Mouse (Mus musculus): ENCODE measurements at regions not wholly inside any gene's neighbourhood (a gene's known extent, or its start where the extent isn't known, plus 50 kb on each side); places are given as distances from the start of the nearest gene placed in this dataset.

DNA sequence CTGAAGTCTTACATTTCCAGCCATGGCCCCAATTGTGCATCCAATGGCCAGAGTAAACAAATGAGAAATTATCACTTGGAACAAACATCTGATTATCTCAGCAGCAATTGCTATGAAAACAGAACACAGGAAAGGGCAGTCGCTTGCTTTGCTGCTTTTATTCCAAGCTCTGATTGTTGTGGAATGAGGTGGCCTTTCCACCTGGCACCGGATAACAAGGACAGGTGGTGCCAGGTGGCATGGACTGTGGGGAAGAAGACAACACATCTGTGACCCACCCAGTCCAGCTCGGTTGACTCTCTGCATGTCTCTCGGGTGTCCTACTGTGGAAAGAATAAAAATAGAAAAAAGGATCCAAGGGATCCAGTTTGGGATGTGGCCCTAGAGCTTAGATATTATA is 694.9 kb downstream of the Tlr4 start:
- Histone ChIP-seq H3K4me3 (ENCODE audit: low read length) (no peak overlapping the region), H3K27me3 (replicated peaks; ENCODE audit: control insufficient read depth, insufficient read depth, low read length) (no peaks in the 10 kb centered on the region), H3K4me1 (ENCODE audit: control insufficient read depth, insufficient read depth, low read depth, low read length) (no peaks in the 10 kb centered on the region), H3K4me2 (ENCODE audit: low read length) (no peak overlapping the region), H3K9ac (ENCODE audit: low read depth, low read length) (no peak overlapping the region), H3K27ac (ENCODE audit: low read depth, low read length) (no peak overlapping the region), H3K36me3 (ENCODE audit: control insufficient read depth, insufficient read depth, low read length) (no peaks in the 10 kb centered on the region), H3K9me3 (ENCODE audit: control insufficient read depth, low read length) (no peaks in the 10 kb centered on the region)
- no peak for ATAC-seq
- 78% methylated on average over 4 of the region's 4 CpGs for WGBS

DNA sequence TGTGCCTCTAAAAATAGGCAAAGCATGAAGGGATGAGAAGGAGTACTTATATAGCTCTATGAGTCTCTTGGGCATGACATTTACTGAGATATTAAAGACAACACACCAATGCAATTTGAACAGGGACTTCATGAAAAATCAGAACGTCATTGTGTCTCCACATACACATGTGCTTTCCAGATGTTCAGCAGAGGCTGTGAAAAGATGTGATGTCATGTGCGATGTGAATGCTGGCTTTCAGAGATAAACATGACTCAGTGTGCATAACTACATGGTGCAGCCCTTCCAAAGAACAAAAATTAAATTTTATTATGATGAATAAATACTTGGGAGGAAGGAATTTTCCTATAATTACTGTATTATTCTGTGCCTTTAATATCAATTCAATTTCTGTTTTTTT is 695.8 kb downstream of the Tlr4 start:
- Histone ChIP-seq H3K4me3 (ENCODE audit: low read length) (no peak overlapping the region), H3K9ac (ENCODE audit: low read depth, low read length) (no peak overlapping the region), H3K27me3 (replicated peaks; ENCODE audit: control insufficient read depth, insufficient read depth, low read length) (no peaks in the 10 kb centered on the region), H3K4me2 (ENCODE audit: low read length) (no peak overlapping the region), H3K9me3 (ENCODE audit: control insufficient read depth, low read length) (no peaks in the 10 kb centered on the region), H3K36me3 (ENCODE audit: control insufficient read depth, insufficient read depth, low read length) (no peaks in the 10 kb centered on the region), H3K27ac (ENCODE audit: low read depth, low read length) (no peak overlapping the region), H3K4me1 (ENCODE audit: control insufficient read depth, insufficient read depth, low read depth, low read length) (no peaks in the 10 kb centered on the region)
- 78% methylated on average over 2 of the region's 2 CpGs for WGBS
- no peak for ATAC-seq

DNA sequence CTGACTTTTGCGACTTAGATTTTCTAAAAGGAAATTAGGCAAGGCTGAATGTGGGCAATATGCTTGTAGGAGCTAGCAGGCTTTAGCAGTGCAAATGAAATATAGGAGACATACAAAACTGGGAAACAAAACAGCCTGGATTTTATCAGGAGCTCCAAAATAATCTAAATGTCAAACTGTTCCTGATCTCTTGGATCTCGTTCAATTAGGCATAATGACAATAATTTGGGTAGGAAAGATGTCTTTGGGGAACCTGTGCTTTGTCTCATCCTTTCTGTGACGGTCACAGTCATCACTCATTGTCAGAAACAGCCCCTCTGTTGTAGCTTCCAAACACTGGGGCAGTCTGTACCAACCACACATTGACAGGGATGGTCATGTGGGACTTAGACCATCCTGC is 702.2 kb downstream of the Tlr4 start:
- H3K36me3 ChIP-seq (ENCODE audit: control insufficient read depth, insufficient read depth, low read length): no peaks in the 10 kb centered on the region
- H3K27me3 ChIP-seq (replicated peaks; ENCODE audit: control insufficient read depth, insufficient read depth, low read length): no peaks in the 10 kb centered on the region
- H3K4me3 ChIP-seq (ENCODE audit: low read length): no peak overlapping the region
- WGBS: 69% methylated on average over 3 of the region's 3 CpGs
- H3K27ac ChIP-seq (ENCODE audit: low read depth, low read length): no peak overlapping the region
- no peak overlapping the region for H3K9ac ChIP-seq (ENCODE audit: low read depth, low read length)
- no peaks in the 10 kb centered on the region for H3K9me3 ChIP-seq (ENCODE audit: control insufficient read depth, low read length)
- ATAC-seq: no peak
- no peaks in the 10 kb centered on the region for H3K4me1 ChIP-seq (ENCODE audit: control insufficient read depth, insufficient read depth, low read depth, low read length)
- H3K4me2 ChIP-seq (ENCODE audit: low read length): no peak overlapping the region

DNA sequence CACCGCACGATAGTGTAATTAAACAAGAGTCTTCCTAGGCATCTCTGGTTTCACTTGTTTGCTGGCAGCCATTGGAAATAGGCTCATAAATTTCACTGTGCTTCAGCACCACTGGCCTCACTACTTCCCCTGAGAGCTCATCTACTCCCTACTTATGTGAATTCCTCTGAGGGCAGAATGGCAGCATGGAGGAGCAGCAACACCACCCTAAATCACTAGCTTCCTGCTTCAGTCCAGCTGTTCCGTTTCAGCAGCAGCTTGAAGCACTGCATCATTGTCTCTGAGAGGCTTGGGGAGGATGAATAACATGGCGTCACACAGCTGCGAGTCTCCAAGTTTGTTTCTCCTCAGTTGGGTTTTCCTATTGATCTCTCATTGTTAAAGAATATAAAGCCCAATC is 712.1 kb downstream of the Tlr4 start:
- no peaks in the 10 kb centered on the region for H3K9me3 ChIP-seq (ENCODE audit: control insufficient read depth, low read length)
- H3K27ac ChIP-seq (ENCODE audit: low read depth, low read length): no peak overlapping the region
- WGBS: 63% methylated on average over 5 of the region's 5 CpGs
- no peak overlapping the region for H3K9ac ChIP-seq (ENCODE audit: low read depth, low read length)
- no peaks in the 10 kb centered on the region for H3K36me3 ChIP-seq (ENCODE audit: control insufficient read depth, insufficient read depth, low read length)
- ATAC-seq: no peak
- no peak overlapping the region for H3K4me3 ChIP-seq (ENCODE audit: low read length)
- H3K4me1 ChIP-seq (ENCODE audit: control insufficient read depth, insufficient read depth, low read depth, low read length): no peaks in the 10 kb centered on the region
- no peak overlapping the region for H3K4me2 ChIP-seq (ENCODE audit: low read length)
- H3K27me3 ChIP-seq (replicated peaks; ENCODE audit: control insufficient read depth, insufficient read depth, low read length): no peaks in the 10 kb centered on the region

DNA sequence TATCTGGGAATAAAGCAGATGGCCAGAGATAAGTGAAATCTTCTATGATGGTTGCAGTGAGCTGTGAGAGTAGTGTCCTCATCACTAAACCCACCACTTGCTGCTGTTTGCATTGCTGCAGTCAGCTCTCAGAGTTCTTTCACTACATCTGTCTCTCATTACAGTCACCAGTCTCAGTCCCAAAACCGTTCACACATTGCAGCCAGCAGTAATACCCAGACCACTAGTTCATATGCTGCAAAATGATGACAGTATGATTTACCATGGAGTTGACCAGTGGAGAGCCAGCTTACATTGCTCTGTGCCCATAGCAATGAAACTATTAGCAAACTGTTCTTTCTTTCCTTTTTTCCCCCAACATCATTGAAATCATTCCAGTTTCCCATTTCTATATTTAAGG is 718.6 kb downstream of the Tlr4 start:
- WGBS: 67% methylated on average over 1 of the region's 1 CpGs
- H3K4me3 ChIP-seq (ENCODE audit: low read length): no peak overlapping the region
- H3K9ac ChIP-seq (ENCODE audit: low read depth, low read length): no peak overlapping the region
- H3K27me3 ChIP-seq (replicated peaks; ENCODE audit: control insufficient read depth, insufficient read depth, low read length): no peaks in the 10 kb centered on the region
- H3K9me3 ChIP-seq (ENCODE audit: control insufficient read depth, low read length): no peaks in the 10 kb centered on the region
- no peak for ATAC-seq
- no peak overlapping the region for H3K27ac ChIP-seq (ENCODE audit: low read depth, low read length)
- no peaks in the 10 kb centered on the region for H3K4me1 ChIP-seq (ENCODE audit: control insufficient read depth, insufficient read depth, low read depth, low read length)
- H3K36me3 ChIP-seq (ENCODE audit: control insufficient read depth, insufficient read depth, low read length): no peaks in the 10 kb centered on the region
- H3K4me2 ChIP-seq (ENCODE audit: low read length): no peak overlapping the region

DNA sequence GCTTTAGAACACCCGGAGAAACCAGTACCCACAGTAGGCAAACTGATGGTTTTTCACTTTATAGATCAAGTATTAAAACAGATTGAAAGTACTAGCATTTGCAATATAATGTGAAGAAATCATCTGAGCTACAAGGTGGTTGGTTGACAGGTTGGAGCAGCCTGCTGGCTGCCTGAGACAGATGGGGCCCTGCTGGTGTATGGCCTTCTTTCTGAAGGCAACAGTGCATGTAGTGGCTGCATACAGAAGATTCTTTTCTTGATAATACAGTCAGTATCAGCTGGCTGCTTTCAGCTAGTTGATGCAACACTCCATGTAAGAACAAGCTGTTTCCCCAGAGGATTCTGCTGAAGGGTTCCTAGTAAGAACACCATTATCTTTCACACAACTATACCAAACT is 720.6 kb downstream of the Tlr4 start:
- no peak overlapping the region for H3K4me2 ChIP-seq (ENCODE audit: low read length)
- H3K4me3 ChIP-seq (ENCODE audit: low read length): no peak overlapping the region
- H3K36me3 ChIP-seq (ENCODE audit: control insufficient read depth, insufficient read depth, low read length): no peaks in the 10 kb centered on the region
- H3K27me3 ChIP-seq (replicated peaks; ENCODE audit: control insufficient read depth, insufficient read depth, low read length): no peaks in the 10 kb centered on the region
- no peaks in the 10 kb centered on the region for H3K9me3 ChIP-seq (ENCODE audit: control insufficient read depth, low read length)
- H3K4me1 ChIP-seq (ENCODE audit: control insufficient read depth, insufficient read depth, low read depth, low read length): no peaks in the 10 kb centered on the region
- WGBS: 83% methylated on average over 1 of the region's 1 CpGs
- no peak overlapping the region for H3K9ac ChIP-seq (ENCODE audit: low read depth, low read length)
- no peak overlapping the region for H3K27ac ChIP-seq (ENCODE audit: low read depth, low read length)
- no peak for ATAC-seq

DNA sequence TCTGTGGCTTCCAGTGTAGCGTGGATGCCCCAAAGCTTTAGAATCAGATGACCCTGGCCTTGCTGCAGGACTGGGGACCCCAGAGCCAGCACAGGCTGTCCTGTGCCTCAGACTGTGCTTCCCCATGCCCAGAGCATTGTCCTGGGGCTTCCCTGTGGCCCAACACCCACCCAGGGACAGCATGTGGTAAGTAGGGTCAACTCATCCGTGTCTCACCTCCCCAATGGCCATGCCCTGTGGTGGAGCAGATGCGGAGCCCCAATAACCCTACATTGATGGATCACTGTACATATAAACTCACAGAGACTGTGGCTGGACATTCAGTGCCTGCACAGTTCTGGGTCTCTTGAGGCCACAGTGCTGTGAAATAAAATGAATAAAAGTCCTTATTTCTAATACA is 726.1 kb downstream of the Tlr4 start:
- Histone ChIP-seq H3K36me3 (ENCODE audit: control insufficient read depth, insufficient read depth, low read length) (no peaks in the 10 kb centered on the region), H3K9me3 (ENCODE audit: control insufficient read depth, low read length) (no peaks in the 10 kb centered on the region), H3K4me2 (ENCODE audit: low read length) (no peak overlapping the region), H3K9ac (ENCODE audit: low read depth, low read length) (no peak overlapping the region), H3K4me1 (ENCODE audit: control insufficient read depth, insufficient read depth, low read depth, low read length) (no peaks in the 10 kb centered on the region), H3K4me3 (ENCODE audit: low read length) (no peak overlapping the region), H3K27me3 (replicated peaks; ENCODE audit: control insufficient read depth, insufficient read depth, low read length) (no peaks in the 10 kb centered on the region), H3K27ac (ENCODE audit: low read depth, low read length) (no peak overlapping the region)
- no peak for ATAC-seq
- 75% methylated on average over 3 of the region's 3 CpGs for WGBS

DNA sequence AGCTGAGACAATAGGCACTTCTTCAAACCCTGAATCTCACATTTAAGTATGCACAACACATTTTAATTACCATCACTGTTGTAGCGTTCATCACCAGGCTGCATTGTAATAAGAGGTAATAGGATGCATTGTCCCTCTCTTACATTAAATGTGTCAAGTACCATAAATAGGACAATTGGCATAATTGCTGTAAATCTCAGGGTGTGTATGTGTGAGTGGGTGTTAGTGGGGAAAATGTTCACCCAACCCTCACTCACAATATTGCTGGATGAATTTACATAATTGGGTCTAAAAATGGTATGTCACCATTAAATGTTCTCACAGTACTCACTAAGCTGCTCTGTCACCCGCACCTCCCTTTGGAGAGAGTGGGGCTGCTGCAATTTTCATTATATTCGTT is 747.4 kb downstream of the Tlr4 start:
- 69% methylated on average over 3 of the region's 3 CpGs for WGBS
- no peak for ATAC-seq
- Histone ChIP-seq H3K36me3 (ENCODE audit: control insufficient read depth, insufficient read depth, low read length) (no peaks in the 10 kb centered on the region), H3K4me2 (ENCODE audit: low read length) (no peak overlapping the region), H3K4me3 (ENCODE audit: low read length) (no peak overlapping the region), H3K4me1 (ENCODE audit: control insufficient read depth, insufficient read depth, low read depth, low read length) (no peaks in the 10 kb centered on the region), H3K9ac (ENCODE audit: low read depth, low read length) (no peak overlapping the region), H3K9me3 (ENCODE audit: control insufficient read depth, low read length) (no peaks in the 10 kb centered on the region), H3K27me3 (replicated peaks; ENCODE audit: control insufficient read depth, insufficient read depth, low read length) (no peaks in the 10 kb centered on the region), H3K27ac (ENCODE audit: low read depth, low read length) (no peak overlapping the region)

DNA sequence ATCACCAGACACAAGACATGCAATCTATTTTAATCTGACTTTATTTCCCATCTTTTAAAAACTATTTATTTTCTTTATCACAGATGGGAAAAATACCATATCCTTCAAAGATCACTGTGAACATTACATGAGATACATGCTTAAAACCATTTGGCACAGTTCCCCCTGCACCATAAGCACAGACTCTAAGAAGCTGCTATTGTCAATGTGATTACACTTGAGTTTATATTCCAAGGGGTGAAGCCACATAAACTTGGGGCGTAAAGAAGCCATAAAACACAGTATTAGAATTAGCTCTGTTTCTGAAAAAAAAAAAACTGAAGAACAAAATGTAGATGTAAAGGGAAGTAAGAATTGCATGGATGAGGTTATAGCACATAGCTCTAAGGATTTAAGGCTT is 762.1 kb downstream of the Tlr4 start:
- Histone ChIP-seq H3K4me3 (ENCODE audit: low read length) (no peak overlapping the region), H3K27me3 (replicated peaks; ENCODE audit: control insufficient read depth, insufficient read depth, low read length) (no peaks in the 10 kb centered on the region), H3K4me1 (ENCODE audit: control insufficient read depth, insufficient read depth, low read depth, low read length) (no peaks in the 10 kb centered on the region), H3K4me2 (ENCODE audit: low read length) (no peak overlapping the region), H3K36me3 (ENCODE audit: control insufficient read depth, insufficient read depth, low read length) (no peaks in the 10 kb centered on the region), H3K9me3 (ENCODE audit: control insufficient read depth, low read length) (no peaks in the 10 kb centered on the region), H3K9ac (ENCODE audit: low read depth, low read length) (no peak overlapping the region), H3K27ac (ENCODE audit: low read depth, low read length) (no peak overlapping the region)
- 72% methylated on average over 1 of the region's 1 CpGs for WGBS
- no peak for ATAC-seq

DNA sequence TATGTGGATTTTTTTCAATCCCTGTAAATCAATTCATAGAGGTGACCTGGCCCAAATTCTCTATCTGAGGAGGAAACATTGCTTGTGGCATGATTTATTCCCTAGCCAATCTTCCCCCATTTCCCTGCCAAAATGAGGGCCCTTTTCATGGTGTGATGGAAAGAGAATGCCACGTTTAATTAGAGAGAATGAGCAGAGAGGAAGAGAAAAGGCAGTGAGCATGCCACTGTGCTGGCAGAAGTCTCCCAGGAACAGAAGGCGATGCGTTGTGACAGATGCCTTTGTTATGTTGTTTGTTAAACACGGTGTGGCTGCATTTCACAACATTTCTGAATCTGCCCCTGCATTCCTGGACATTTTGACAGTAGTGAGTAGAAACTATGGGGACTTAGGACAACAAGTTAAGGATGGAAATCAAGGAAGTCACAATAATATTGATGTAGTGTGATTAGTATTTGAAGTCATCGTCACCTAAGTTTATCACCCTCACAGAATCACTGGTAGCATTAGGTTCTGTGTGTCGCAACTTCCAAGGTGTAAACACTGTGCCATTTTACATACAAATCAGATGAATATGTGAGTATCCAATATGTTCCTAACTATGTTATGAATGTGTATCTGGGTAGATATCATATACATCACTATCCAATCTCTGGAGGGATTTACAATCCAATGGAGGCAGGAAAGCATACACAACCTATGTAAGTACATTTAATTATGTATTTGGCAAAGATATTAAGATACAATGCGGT is 762.8 kb downstream of the Tlr4 start:
- H3K4me3 ChIP-seq (ENCODE audit: low read length): no peak overlapping the region
- H3K36me3 ChIP-seq (ENCODE audit: control insufficient read depth, insufficient read depth, low read length): no peaks in the 10 kb centered on the region
- peak; percentile 87 for ATAC-seq
- H3K4me2 ChIP-seq (ENCODE audit: low read length): no peak overlapping the region
- H3K9me3 ChIP-seq (ENCODE audit: control insufficient read depth, low read length): no peaks in the 10 kb centered on the region
- H3K27ac ChIP-seq (ENCODE audit: low read depth, low read length): no peak overlapping the region
- H3K9ac ChIP-seq (ENCODE audit: low read depth, low read length): no peak overlapping the region
- no peaks in the 10 kb centered on the region for H3K4me1 ChIP-seq (ENCODE audit: control insufficient read depth, insufficient read depth, low read depth, low read length)
- no peaks in the 10 kb centered on the region for H3K27me3 ChIP-seq (replicated peaks; ENCODE audit: control insufficient read depth, insufficient read depth, low read length)
- 36% methylated on average over 7 of the region's 7 CpGs for WGBS
